Mouse (Mus musculus) limb, embryonic 12.5 days (tissue): ENCODE data around the gene Lrwd1. TPM values are rescaled to one million over a fixed set of nuclear protein-coding genes. Genes with fewer than 3 reads are reported as not detected.
A peak's percentile ranks its signal among the peaks of the same experiment; 100 is the strongest.
"Not testable (repeated sequence)": the region's sequence is repeated elsewhere in the genome, so short reads cannot be mapped to it uniquely, and the experiment has no call there.

Source experiments
- ATAC-seq: fragments of 200-750 bp; cut with Nextera tagmentation; 2 replicates; pipeline ENCODE4 v1.8.0; 2017; ENCODE audit warnings: low read depth, moderate TSS enrichment; ENCODE audit not compliant: insufficient number of reproducible peaks, insufficient read depth, low FRiP score, low TSS enrichment
- H3K27ac ChIP-seq: fragments of 300-500 bp; sonication (generic); 2 replicates; pipeline ENCODE4 v1.5.1; 2016; ENCODE audit warnings: mild to moderate bottlenecking, moderate library complexity
- H3K27me3 ChIP-seq: fragments of 300-500 bp; sonication (generic); 2 replicates; pipeline ENCODE4 v1.6.1; 2016; ENCODE audit warnings: mild to moderate bottlenecking, moderate library complexity
- H3K36me3 ChIP-seq: fragments of 300-500 bp; sonication (generic); 2 replicates; pipeline ENCODE4 v1.6.1; 2016; ENCODE audit warnings: mild to moderate bottlenecking, moderate library complexity
- H3K4me1 ChIP-seq: fragments of 300-500 bp; sonication (generic); replicated peaks from 2 replicates; pipeline ENCODE4 v1.6.1; 2016
- H3K4me2 ChIP-seq: fragments of 300-500 bp; sonication (generic); 2 replicates; pipeline ENCODE4 v1.6.1; 2016; ENCODE audit warnings: mild to moderate bottlenecking, moderate library complexity
- H3K4me3 ChIP-seq: fragments of 300-500 bp; sonication (generic); replicated peaks from 2 replicates; pipeline ENCODE4 v1.5.1; 2016; ENCODE audit warnings: mild to moderate bottlenecking
- H3K9ac ChIP-seq: fragments of 300-500 bp; sonication (generic); replicated peaks from 2 replicates; pipeline ENCODE4 v1.6.1; 2016; ENCODE audit warnings: mild to moderate bottlenecking, moderate library complexity
- H3K9me3 ChIP-seq: fragments of 300-500 bp; sonication (generic); 2 replicates; pipeline ENCODE4 v1.6.1; 2016; ENCODE audit warnings: mild to moderate bottlenecking, moderate library complexity
- WGBS: fragments of 180-500 bp; shearing (Covaris S2); methylation state at CpG from one replicate; pipeline ENCODE4 v1.1.7; 2016; 5-methylcytosine and 5-hydroxymethylcytosine counted together
- polyA plus RNA-seq: library from polyadenylated mRNA; unstranded; fragments of >200 nt; fragmentation: Nextera tagmentation; extraction: Ambion mirVana; gene quantifications from 2 replicates; pipeline ENCODE4 v1.2.1, GENCODE M21; 2016

The Lrwd1 gene
- polyA plus RNA-seq, 1 experiment from 2014 or later: 49.6 TPM

GRCm38 (mm10) chr5:136170512-136171362 lies 34.9 kb upstream of the Lrwd1 start, which contains the start of gene Orai2:
Gene Orai2, minus strand, starts transcription at chr5:136170713.
- Histone ChIP-seq H3K36me3 (peaks cover 11% of the 10 kb centered on the region), H3K9me3 (peaks cover 12% of the 10 kb centered on the region; the same call in 1 of the 2 replicates), H3K9ac (peak within 1 kb of the TSS; percentile 72), H3K4me1 (peaks cover 12% of the 10 kb centered on the region), H3K4me2 (peak within 1 kb of the TSS; percentile 94), H3K27ac (peak within 1 kb of the TSS; percentile 41; the same call in 1 of the 2 replicates), H3K27me3 (no peaks in the 10 kb centered on the region; the same call in 1 of the 2 replicates), H3K4me3 (peak within 1 kb of the TSS; percentile 63)
- WGBS: 4% methylated on average over 49 of the region's 49 CpGs
- ATAC-seq: peak; percentile 86

GRCm38 (mm10) chr5:136169626-136170511 lies 34.0 kb upstream of the Lrwd1 start:
- peak overlapping the region; percentile 94 for H3K4me2 ChIP-seq
- peaks cover 11% of the 10 kb centered on the region for H3K36me3 ChIP-seq
- no peak overlapping the region for H3K27ac ChIP-seq
- H3K4me3 ChIP-seq: peak overlapping the region; percentile 63
- H3K9me3 ChIP-seq: peaks cover 8% of the 10 kb centered on the region; the same call in 1 of the 2 replicates
- WGBS: 11% methylated on average over 15 of the region's 15 CpGs
- H3K9ac ChIP-seq: peak overlapping the region; percentile 72
- peak; percentile 6; the same call in 1 of the 2 replicates for ATAC-seq
- no peaks in the 10 kb centered on the region; the same call in 1 of the 2 replicates for H3K27me3 ChIP-seq
- peaks cover 12% of the 10 kb centered on the region for H3K4me1 ChIP-seq

GRCm38 (mm10) chr5:136168071-136168470 lies 32.2 kb upstream of the Lrwd1 start:
- H3K4me2 ChIP-seq: no peak overlapping the region
- H3K27ac ChIP-seq: no peak overlapping the region
- no peak for ATAC-seq
- no peaks in the 10 kb centered on the region; the same call in 1 of the 2 replicates for H3K27me3 ChIP-seq
- peaks cover 11% of the 10 kb centered on the region for H3K36me3 ChIP-seq
- 90% methylated on average over 3 of the region's 3 CpGs for WGBS
- H3K4me3 ChIP-seq: no peak overlapping the region
- H3K9me3 ChIP-seq: peaks cover 8% of the 10 kb centered on the region; the same call in 1 of the 2 replicates
- H3K4me1 ChIP-seq: peaks cover 12% of the 10 kb centered on the region
- no peak overlapping the region for H3K9ac ChIP-seq

GRCm38 (mm10) chr5:136167296-136167695 lies 31.4 kb upstream of the Lrwd1 start:
- ATAC-seq: no peak
- no peak overlapping the region for H3K27ac ChIP-seq
- H3K4me3 ChIP-seq: no peak overlapping the region
- no peaks in the 10 kb centered on the region; the same call in 1 of the 2 replicates for H3K27me3 ChIP-seq
- peaks cover 12% of the 10 kb centered on the region for H3K4me1 ChIP-seq
- H3K9ac ChIP-seq: no peak overlapping the region
- 84% methylated on average over 4 of the region's 4 CpGs for WGBS
- peaks cover 8% of the 10 kb centered on the region; the same call in 1 of the 2 replicates for H3K9me3 ChIP-seq
- peaks cover 11% of the 10 kb centered on the region for H3K36me3 ChIP-seq
- no peak overlapping the region for H3K4me2 ChIP-seq

- Histone ChIP-seq H3K4me3 (no peak overlapping the region), H3K27ac (no peak overlapping the region), H3K36me3 (peaks cover 15% of the 10 kb centered on the region), H3K4me2 (no peak overlapping the region), H3K27me3 (no peaks in the 10 kb centered on the region), H3K9ac (no peak overlapping the region), H3K9me3 (peaks cover 8% of the 10 kb centered on the region; the same call in 1 of the 2 replicates), H3K4me1 (peaks cover 3% of the 10 kb centered on the region)
- no peak for ATAC-seq
- 79% methylated on average over 8 of the region's 8 CpGs for WGBS
These were observed 29.4 kb upstream of the Lrwd1 start for GRCm38 (mm10) chr5:136165246-136165645.

GRCm38 (mm10) chr5:136163807-136164474 lies 28.1 kb upstream of the Lrwd1 start:
- no peak overlapping the region for H3K4me2 ChIP-seq
- peaks cover 15% of the 10 kb centered on the region for H3K36me3 ChIP-seq
- no peak overlapping the region for H3K4me3 ChIP-seq
- peaks cover 8% of the 10 kb centered on the region; the same call in 1 of the 2 replicates for H3K9me3 ChIP-seq
- no peak overlapping the region for H3K9ac ChIP-seq
- H3K27ac ChIP-seq: no peak overlapping the region
- ATAC-seq: no peak
- H3K27me3 ChIP-seq: no peaks in the 10 kb centered on the region
- WGBS: 87% methylated on average over 11 of the region's 11 CpGs
- H3K4me1 ChIP-seq: no peaks in the 10 kb centered on the region

GRCm38 (mm10) chr5:136160084-136160483 lies 24.2 kb upstream of the Lrwd1 start:
- H3K36me3 ChIP-seq, H3K9me3 ChIP-seq, H3K27ac ChIP-seq, ATAC-seq, H3K27me3 ChIP-seq, H3K4me2 ChIP-seq, H3K4me3 ChIP-seq, H3K9ac ChIP-seq, H3K4me1 ChIP-seq: not testable (repeated sequence)
- 86% methylated on average over 11 of the region's 12 CpGs for WGBS

GRCm38 (mm10) chr5:136155399-136155798 lies 19.5 kb upstream of the Lrwd1 start:
- no peaks in the 10 kb centered on the region for H3K9me3 ChIP-seq
- H3K4me2 ChIP-seq: no peak overlapping the region
- H3K4me1 ChIP-seq: no peaks in the 10 kb centered on the region
- H3K36me3 ChIP-seq: peaks cover 2% of the 10 kb centered on the region; the same call in 1 of the 2 replicates
- no peaks in the 10 kb centered on the region for H3K27me3 ChIP-seq
- 94% methylated on average over 5 of the region's 5 CpGs for WGBS
- H3K27ac ChIP-seq: no peak overlapping the region
- no peak overlapping the region for H3K9ac ChIP-seq
- ATAC-seq: no peak
- no peak overlapping the region for H3K4me3 ChIP-seq

- 77% methylated on average over 8 of the region's 8 CpGs for WGBS
- Histone ChIP-seq H3K4me1 (no peaks in the 10 kb centered on the region), H3K9me3 (no peaks in the 10 kb centered on the region), H3K4me2 (no peak overlapping the region), H3K9ac (no peak overlapping the region), H3K4me3 (no peak overlapping the region), H3K27ac (no peak overlapping the region), H3K36me3 (no peaks in the 10 kb centered on the region), H3K27me3 (no peaks in the 10 kb centered on the region)
- ATAC-seq: no peak
These were observed 16.5 kb upstream of the Lrwd1 start for GRCm38 (mm10) chr5:136152365-136152764.

GRCm38 (mm10) chr5:136149134-136149576 lies 13.3 kb upstream of the Lrwd1 start:
- not testable (repeated sequence) for H3K9ac ChIP-seq, H3K4me3 ChIP-seq, H3K9me3 ChIP-seq, H3K4me1 ChIP-seq, H3K27me3 ChIP-seq, H3K4me2 ChIP-seq, H3K36me3 ChIP-seq, H3K27ac ChIP-seq, ATAC-seq
- 78% methylated on average over 5 of the region's 5 CpGs for WGBS
